Mouse (Mus musculus) ES-E14 (cell line): Measurements from ENCODE around the gene Spop.

Experiments
- CHD2 ChIP-seq: IDR thresholded peaks from 2 replicates; pipeline ENCODE4 v1.6.1; 2014; ENCODE audit warnings: mild to moderate bottlenecking, low read depth, low read length, inconsistent platforms
- ZNF384 ChIP-seq: IDR thresholded peaks from 2 replicates; pipeline ENCODE4 v1.6.1; 2012; ENCODE audit warnings: low read depth, low read length, inconsistent platforms

DNA sequence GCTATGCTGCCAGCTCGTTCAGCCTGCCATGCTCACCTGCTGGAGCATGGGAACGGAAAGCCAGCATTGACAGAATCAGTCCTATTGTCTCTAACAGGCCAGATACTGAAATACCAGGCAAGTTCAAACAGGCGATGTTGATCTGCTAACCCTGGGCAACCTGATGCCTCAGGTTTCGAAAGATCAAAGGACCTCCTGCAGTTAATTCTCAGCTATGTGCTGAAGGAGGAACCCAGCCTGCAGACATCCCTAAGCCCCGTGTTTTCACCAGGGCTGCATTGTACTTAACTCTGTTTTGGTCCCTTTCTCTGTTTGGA, 20.4 kb upstream of the Spop start:
- TF ChIP-seq ZNF384 (no peak), CHD2 (no peak)
